Mouse (Mus musculus) 3134 (cell line): Measurements from ENCODE around the gene Rhcg.

Experiments
- DNase-seq: peaks from one replicate; pipeline ENCODE4 v3.0.0-alpha.2; 2011; ENCODE audit warnings: low spot score; ENCODE audit not compliant: insufficient read length; ENCODE audit errors: extremely low read depth

The Rhcg gene

DNA sequence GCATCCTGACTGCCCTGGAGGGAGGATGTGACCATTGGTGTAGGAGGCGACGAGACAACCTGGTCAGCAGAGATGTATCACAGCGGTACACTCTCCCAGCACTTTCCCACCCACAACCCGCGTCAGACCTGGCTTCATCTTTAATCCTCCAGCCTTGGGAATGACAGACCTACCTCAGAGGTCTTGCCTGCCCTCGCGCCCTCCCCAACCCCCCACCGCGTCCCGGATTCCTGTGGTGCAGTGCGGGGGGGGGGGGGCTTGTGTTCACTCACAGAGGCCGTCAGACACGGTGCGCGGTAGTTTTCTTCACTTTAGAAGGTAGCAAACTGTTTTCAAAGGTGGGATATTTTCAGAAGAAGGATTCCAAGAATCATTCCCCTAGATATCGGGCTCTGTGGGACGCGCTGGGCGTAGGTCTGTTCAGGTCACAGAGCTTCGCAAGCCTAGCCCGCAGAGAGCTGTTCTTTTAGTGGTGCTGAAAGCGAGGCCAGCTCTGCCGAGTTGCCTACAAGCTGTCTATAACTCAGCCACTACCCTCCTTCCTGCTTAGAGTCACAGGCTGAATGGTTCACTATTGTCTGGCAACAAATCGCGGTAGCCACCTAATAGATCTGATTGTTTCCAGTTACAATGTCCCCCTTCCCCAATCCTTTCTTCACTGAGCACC is 62.0 kb downstream of the Rhcg start:
- DNase-seq: no peak

DNA sequence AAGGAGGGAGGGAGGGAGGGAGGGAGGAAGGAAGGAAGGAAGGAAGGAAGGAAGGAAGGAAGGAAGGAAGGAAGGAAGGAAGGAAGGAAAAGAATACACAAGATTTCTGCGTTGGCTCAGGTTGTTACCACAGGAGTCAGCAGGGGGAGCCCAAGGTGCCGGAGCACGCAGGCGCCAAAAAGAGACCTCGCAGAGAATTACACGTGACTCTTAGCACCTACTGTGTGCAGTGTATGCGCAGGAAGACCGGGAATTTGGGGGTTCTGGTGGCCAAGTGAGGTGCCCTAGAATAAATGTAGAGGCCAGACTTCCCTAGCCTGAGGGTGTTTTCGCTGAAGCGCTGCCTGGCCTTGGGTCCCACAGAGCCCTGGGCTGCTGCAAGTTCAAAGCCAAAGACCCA is 64.8 kb downstream of the Rhcg start:
- DNase-seq: no peak

DNA sequence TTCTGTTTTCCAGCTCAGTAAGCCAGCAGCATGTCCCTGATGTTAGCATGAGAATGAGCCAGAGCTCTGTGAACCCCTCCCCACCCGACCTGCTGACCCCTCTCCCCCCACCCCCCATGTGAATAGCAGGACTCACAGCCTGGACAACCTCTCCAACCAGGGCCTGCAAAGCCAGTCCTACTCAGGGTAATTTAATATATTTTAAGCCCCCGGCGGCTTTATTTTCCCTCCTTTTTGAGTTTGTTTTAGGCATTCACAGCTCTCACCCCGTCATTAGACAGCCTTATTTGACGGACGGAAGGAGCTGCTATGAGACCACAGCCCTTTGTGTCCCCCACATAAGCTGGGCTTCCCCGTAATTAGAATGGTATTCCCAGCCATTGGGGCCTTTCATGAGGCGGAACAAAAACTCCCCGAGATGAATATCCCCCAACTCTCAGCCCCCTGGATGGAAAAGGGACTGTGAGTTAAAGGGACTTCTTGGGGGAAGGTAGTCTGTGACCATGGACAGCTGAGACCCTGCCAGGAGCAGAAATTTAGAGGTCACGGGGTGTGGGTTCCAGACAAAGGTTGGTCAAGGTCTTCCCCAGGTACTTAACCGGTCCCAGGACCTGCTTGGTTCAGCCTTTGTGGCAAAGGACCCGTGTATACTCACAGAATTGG is 68.4 kb downstream of the Rhcg start:
- no peak for DNase-seq

DNA sequence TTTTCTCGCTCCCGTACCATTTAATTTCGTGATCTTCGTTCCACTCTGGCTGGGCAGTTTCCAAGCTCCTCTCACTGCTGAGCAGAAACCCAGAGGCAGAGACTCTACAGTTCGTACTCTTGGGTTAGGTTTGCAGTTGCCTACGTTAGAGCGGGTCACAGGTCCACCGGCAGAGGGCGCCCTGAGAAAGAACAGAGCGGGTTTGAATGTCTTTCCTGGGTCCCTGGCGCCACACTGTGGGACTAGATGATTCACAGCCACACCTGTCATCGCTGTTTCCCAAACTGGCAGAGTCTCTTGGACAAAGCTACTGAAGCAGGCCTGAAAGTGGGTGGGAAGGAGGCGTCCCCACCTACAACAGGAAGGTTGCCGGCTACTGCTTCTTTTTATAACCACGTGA is 70.4 kb downstream of the Rhcg start:
- DNase-seq: peak; percentile 58

DNA sequence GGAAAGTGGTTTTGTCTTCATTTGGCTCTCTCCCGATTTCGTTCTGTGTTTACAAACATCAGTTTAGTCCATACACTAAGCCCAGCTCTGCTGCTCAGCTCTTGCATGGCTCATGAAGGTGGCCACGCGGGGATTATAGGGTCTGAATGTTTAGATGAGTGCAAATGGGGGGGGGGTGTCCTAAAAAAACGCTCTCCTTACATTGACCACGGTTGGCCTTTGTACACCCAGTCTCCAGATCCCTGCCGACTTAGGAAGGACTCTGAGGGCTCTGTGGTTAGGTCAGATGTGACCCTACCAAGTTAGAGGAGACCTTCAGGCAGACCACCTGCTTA is 72.4 kb downstream of the Rhcg start:
- no peak for DNase-seq

DNA sequence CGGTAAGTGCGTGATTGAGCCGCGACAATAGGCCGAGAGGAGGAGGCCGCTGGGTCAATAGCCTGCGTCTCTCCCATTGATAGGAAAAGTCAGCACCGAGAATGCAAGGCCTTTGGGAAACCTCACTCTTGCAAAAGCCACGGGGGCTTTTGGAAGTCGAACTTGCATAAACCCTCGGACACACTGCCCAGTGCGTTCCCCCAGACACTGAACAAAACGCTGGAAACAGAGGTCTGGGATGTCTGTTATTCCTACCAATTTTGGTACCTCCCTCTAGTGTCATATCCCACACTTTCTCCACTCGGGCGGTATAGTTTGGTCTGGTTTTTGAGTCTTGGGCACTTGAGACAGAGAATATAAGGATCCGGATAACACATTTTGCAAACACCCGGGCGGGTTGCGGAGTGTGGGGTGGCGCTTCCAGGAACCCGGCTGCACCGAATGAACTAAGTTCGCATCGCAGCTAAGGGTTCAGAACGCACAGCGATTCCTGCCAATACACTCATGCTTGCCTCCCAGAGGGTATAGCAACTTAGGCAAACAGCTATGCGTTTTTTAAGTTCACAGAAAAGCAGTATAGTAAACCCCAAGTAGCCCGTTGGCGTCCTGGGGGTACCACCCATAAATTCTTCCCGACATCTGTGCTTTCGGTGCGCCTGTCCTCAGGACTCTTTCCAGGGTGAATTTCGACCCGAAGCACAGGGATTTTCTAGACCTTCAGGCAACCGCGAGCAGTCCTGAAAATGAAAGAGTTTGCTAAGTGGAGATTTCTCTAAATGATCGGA is 73.0 kb downstream of the Rhcg start:
- DNase-seq: no peak
